Mouse (Mus musculus) heart, embryonic 16.5 days (tissue): ENCODE measurements around the gene Wnt7b. TPM values are rescaled to one million over a fixed set of nuclear protein-coding genes. Genes with fewer than 3 reads are reported as not detected.
A peak's percentile ranks its signal among the peaks of the same experiment; 100 is the strongest.

Source experiments
- ATAC-seq: fragments of 200-750 bp; cut with Nextera tagmentation; replicated peaks from 2 replicates; pipeline ENCODE4 v1.8.0; 2017; ENCODE audit warnings: moderate number of reproducible peaks; ENCODE audit not compliant: insufficient read depth, low FRiP score; ENCODE audit errors: extremely low read depth
- H3K27ac ChIP-seq: fragments of 300-500 bp; sonication (generic); 2 replicates; pipeline ENCODE4 v1.5.1; 2014; ENCODE audit warnings: mild to moderate bottlenecking, low read length, control low read depth, moderate library complexity
- H3K27me3 ChIP-seq: fragments of 300-500 bp; sonication (generic); 2 replicates; pipeline ENCODE4 v1.6.1; 2014; ENCODE audit warnings: low read length, mixed read lengths; ENCODE audit not compliant: control insufficient read depth, insufficient read depth
- H3K36me3 ChIP-seq: fragments of 300-500 bp; sonication (generic); 2 replicates; pipeline ENCODE4 v1.6.1; 2014; ENCODE audit not compliant: control insufficient read depth, insufficient read depth
- H3K4me1 ChIP-seq: fragments of 300-500 bp; sonication (generic); 2 replicates; pipeline ENCODE4 v1.6.1; 2014; ENCODE audit warnings: low read length, mixed read lengths; ENCODE audit not compliant: control insufficient read depth, insufficient read depth
- H3K4me2 ChIP-seq: fragments of 300-500 bp; sonication (generic); 2 replicates; pipeline ENCODE4 v1.6.1; 2014; ENCODE audit warnings: low read depth, mild to moderate bottlenecking, control low read depth, low read length
- H3K4me3 ChIP-seq: fragments of 300-500 bp; sonication (generic); 2 replicates; pipeline ENCODE4 v1.5.1; 2014; ENCODE audit warnings: mild to moderate bottlenecking, control low read depth, low read length
- H3K9ac ChIP-seq: fragments of 300-500 bp; sonication (generic); 2 replicates; pipeline ENCODE4 v1.6.1; 2014; ENCODE audit warnings: low read length, control low read depth
- H3K9me3 ChIP-seq: fragments of 300-500 bp; sonication (generic); replicated peaks from 2 replicates; pipeline ENCODE4 v1.6.1; 2016; ENCODE audit warnings: low read length; ENCODE audit not compliant: control insufficient read depth
- WGBS: fragments of 180-500 bp; shearing (Covaris S2); extraction: QIAGEN DNeasy Blood & Tissue Kit; methylation state at CpG from one replicate; pipeline ENCODE4 v1.1.7; 2014; 5-methylcytosine and 5-hydroxymethylcytosine counted together
- polyA plus RNA-seq: library from polyadenylated mRNA; unstranded; fragments of >200 nt; fragmentation: Nextera tagmentation; extraction: Ambion mirVana; gene quantifications from 2 replicates; pipeline ENCODE4 v1.2.1, GENCODE M21; 2015

Gene Wnt7b
- polyA plus RNA-seq, 1 experiment from 2014 or later: 0.97 TPM

DNA sequence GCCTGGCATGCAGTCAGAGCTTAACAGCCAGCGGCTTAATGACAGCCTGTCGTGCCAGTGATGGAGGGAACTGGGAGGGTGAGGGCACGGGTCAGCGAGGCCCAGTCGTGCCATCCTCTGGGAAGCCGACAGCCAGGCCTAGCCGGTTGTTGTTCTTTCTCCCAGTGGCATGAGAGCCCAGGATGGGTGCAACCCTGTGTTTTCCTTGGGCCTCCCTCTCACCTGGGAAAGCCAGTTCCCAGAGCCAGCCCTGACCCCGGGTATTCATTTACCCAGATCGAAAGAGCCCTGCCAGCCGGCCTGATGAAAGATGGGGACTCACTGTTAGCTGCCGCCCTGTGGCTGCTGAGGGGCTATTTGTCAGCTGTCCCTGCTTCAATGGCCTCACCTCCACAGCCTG lies 44.1 kb downstream of the Wnt7b start:
- ATAC-seq: no peak
- Histone ChIP-seq H3K36me3 (no peaks in the 10 kb centered on the region), H3K27ac (no peak overlapping the region), H3K4me3 (no peak overlapping the region), H3K4me2 (no peak overlapping the region), H3K4me1 (peaks cover 12% of the 10 kb centered on the region), H3K9ac (no peak overlapping the region), H3K9me3 (no peaks in the 10 kb centered on the region), H3K27me3 (no peaks in the 10 kb centered on the region; the same call in 1 of the 2 replicates)
- 64% methylated on average over 11 of the region's 11 CpGs for WGBS

DNA sequence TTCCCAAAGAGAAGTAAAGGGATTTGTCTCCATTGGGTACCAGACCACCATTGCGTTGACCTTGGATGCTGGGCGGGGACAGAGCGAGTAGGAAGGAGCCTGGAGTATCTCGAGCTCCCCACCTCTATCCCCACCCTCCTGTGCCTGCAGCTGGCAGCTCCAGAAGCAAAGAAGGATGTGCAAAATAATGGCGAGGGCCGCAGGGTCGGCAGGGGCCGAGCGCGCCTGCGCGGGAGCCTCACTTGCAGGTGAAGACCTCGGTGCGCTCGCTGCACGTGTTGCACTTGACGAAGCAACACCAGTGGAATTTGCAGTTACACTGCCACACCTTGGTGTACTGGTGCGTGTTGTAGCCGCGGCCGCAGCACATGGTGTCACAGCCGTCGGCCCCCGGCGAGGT lies 45.1 kb downstream of the Wnt7b start:
- WGBS: 71% methylated on average over 25 of the region's 25 CpGs
- Histone ChIP-seq H3K27me3 (no peaks in the 10 kb centered on the region; the same call in 1 of the 2 replicates), H3K4me1 (peaks cover 12% of the 10 kb centered on the region)

DNA sequence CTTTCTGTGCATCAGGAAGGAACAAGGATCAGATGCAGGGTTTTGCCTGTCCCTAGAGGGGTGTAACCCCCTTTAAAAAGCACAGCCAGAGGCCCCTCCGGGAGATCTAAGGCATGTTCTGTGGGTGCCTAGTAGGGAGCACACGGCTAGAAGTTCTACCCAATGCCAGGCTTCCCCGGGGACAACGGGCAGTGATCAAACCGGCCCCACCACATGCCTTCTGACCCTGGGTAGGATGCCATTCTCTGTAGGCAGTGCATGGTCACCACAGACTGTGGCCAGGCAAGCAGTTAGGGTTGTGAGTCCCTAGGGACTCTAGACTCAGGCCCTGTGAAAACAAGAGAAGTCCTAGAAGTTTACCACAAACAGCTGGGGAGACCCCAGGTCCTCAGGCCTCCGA lies 47.6 kb downstream of the Wnt7b start:
- Histone ChIP-seq H3K27ac (no peak overlapping the region), H3K9me3 (no peaks in the 10 kb centered on the region), H3K4me2 (no peak overlapping the region), H3K36me3 (no peaks in the 10 kb centered on the region), H3K4me3 (no peak overlapping the region), H3K9ac (no peak overlapping the region), H3K27me3 (peaks cover 4% of the 10 kb centered on the region; the same call in 1 of the 2 replicates), H3K4me1 (peaks cover 12% of the 10 kb centered on the region)
- WGBS: 80% methylated on average over 6 of the region's 6 CpGs
- ATAC-seq: no peak

More for the DNA sequence above, 45.1 kb downstream of the Wnt7b start:
- Histone ChIP-seq H3K36me3 (no peaks in the 10 kb centered on the region), H3K9me3 (no peaks in the 10 kb centered on the region), H3K4me3 (no peak overlapping the region), H3K27ac (no peak overlapping the region), H3K4me2 (no peak overlapping the region), H3K9ac (no peak overlapping the region)
- no peak for ATAC-seq

DNA sequence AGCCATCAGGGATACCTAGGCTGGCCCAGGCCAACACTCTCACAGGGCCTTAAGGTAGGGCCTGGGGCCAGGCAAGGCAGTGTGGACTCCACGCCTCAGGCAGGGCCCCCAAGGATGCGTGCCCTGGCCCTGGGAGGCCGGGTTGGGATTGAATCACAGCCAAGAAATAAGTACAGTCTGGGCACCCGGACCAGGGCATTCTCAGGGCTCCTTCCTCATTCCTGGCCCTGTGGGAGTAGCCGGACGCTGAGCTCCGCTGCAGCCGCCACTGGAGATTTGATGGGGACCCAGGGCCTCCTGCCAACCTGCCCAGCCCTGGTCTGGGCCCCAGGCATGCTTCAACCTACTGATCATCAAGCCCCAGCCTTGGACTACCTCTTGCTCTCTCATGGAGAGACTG lies 48.1 kb downstream of the Wnt7b start:
- H3K4me3 ChIP-seq: no peak overlapping the region
- ATAC-seq: peak; percentile 72

DNA sequence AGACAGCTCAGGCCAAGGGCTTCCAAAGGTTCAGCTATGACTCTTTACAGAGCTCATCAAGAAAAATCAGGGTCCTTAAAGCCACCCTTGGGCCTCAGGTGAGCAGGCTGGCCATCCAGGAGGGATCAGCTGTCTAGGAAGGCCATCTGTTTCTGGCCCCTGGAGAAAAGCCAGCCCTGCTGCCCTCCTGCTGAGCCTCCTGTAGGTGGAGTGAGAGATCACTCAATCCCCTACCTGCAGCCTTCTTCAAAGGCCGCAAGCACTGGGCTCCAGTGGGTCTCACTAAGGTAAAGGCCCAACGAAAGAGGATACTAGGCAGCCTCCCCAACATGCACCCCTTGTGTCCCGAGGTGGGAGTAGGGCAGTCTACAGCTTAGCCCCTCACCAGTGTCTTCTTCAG lies 50.2 kb downstream of the Wnt7b start:
- no peak for ATAC-seq
- Histone ChIP-seq H3K36me3 (no peaks in the 10 kb centered on the region), H3K4me1 (peaks cover 12% of the 10 kb centered on the region), H3K4me3 (no peak overlapping the region), H3K9me3 (no peaks in the 10 kb centered on the region), H3K4me2 (no peak overlapping the region), H3K27ac (no peak overlapping the region), H3K27me3 (peaks cover 4% of the 10 kb centered on the region; the same call in 1 of the 2 replicates), H3K9ac (no peak overlapping the region)
- WGBS: 66% methylated on average over 3 of the region's 3 CpGs

More for the DNA sequence above, 48.1 kb downstream of the Wnt7b start:
- H3K4me2 ChIP-seq: no peak overlapping the region
- H3K36me3 ChIP-seq: no peaks in the 10 kb centered on the region
- no peak overlapping the region for H3K27ac ChIP-seq
- no peaks in the 10 kb centered on the region for H3K9me3 ChIP-seq
- H3K27me3 ChIP-seq: peaks cover 4% of the 10 kb centered on the region; the same call in 1 of the 2 replicates
- H3K9ac ChIP-seq: no peak overlapping the region
- 36% methylated on average over 8 of the region's 8 CpGs for WGBS
- peaks cover 12% of the 10 kb centered on the region for H3K4me1 ChIP-seq

DNA sequence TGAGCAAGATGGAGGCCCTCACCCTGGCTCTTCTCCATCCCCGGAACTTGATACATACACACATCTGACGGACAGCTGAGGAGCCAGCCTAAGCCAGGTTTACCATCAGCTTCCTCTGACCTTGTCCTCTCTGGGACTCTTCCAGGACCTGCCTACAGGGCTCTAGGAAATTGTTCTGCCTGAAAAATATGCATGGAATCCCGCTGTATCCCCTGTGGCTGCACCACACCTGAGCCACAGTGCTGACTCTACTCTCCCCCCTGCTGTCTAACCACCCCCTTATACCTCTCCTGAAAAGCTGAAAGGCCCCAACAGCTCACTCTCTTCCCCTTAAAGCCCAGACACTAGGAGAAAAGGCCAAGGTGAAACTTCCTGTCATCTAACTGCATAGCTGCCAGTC lies 52.4 kb downstream of the Wnt7b start:
- ATAC-seq: no peak
- Histone ChIP-seq H3K27me3 (peaks cover 11% of the 10 kb centered on the region), H3K4me1 (peaks cover 10% of the 10 kb centered on the region), H3K4me3 (no peak overlapping the region), H3K27ac (no peak overlapping the region), H3K9me3 (no peaks in the 10 kb centered on the region), H3K4me2 (no peak overlapping the region), H3K36me3 (no peaks in the 10 kb centered on the region), H3K9ac (no peak overlapping the region)
- WGBS: 58% methylated on average over 3 of the region's 3 CpGs

DNA sequence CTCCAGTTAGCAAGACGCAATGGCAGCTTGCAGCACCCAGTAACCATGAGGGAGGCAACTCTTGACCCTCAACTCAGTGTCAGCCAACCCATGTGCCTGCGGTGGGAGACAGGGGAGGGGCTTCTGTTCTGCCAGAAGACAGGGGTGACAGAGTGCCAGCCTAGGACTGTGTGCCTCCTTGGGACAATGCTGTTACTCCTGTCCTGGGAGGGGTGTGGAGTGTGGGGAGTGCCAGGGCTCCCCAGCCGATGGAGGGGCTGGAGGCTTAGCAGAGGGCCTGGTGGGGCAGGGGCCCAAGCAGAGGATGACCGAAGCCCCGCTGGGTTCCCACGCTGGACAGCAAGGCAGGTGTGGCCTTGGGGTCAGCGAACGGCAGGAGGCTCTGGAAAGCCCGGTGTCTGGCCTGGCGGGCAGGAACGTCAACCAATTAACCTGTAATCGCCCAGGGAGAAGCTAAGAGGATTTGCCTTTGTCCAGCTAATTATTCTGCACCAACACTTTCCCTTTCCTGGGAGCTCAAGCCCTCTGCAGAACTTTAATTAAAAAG lies 57.8 kb downstream of the Wnt7b start:
- Histone ChIP-seq H3K9ac (no peak overlapping the region), H3K9me3 (no peaks in the 10 kb centered on the region), H3K36me3 (no peaks in the 10 kb centered on the region), H3K4me1 (peaks cover 8% of the 10 kb centered on the region), H3K4me3 (no peak overlapping the region), H3K27me3 (peaks cover 19% of the 10 kb centered on the region), H3K27ac (no peak overlapping the region), H3K4me2 (no peak overlapping the region)
- WGBS: 45% methylated on average over 12 of the region's 12 CpGs
- ATAC-seq: no peak

DNA sequence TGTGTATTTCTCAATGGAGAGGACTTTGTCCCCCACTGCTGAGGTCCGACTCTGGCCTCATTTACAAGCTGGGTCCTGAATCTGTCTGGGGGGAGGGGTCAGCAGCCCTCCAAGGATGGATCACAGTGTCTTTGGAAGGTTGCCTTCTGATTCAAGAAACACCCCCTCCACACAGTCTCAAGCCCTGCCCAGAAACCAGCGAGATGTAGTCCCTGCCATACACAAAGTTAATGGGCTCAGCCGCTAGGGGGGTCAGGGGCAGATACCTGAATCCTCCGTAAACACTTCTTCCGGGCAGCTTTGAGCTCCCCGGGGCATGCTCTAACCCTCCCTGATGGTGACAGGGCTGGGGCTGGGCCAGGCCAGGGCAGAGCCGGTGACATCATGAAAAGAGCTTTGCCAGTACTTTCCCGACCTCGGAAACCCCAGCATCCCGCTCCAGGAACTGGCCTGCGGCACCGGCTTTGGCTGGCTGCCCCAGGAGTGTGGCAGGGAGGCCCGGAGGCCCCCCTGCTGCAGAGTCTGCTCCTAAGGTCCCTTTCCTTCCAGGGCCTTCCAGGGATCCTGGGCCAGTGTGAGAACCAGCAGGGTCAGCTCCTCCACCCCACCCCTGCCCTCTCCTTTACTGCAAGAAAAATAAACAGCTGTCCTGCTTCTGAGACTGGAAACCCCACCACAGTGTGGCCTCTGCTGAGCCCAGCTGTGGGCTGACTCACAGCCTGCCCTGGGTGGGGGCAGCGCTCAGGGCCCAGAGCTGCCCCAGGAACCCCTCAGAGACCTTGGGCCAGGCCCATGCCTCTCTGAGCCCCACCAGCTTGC lies 58.9 kb downstream of the Wnt7b start:
- Histone ChIP-seq H3K4me3 (peak overlapping the region; percentile 7; the same call in 1 of the 2 replicates), H3K9ac (no peak overlapping the region), H3K36me3 (no peaks in the 10 kb centered on the region), H3K9me3 (no peaks in the 10 kb centered on the region), H3K27ac (no peak overlapping the region), H3K27me3 (peaks cover 21% of the 10 kb centered on the region), H3K4me2 (peak overlapping the region; percentile 52), H3K4me1 (peaks cover 8% of the 10 kb centered on the region)
- WGBS: 11% methylated on average over 14 of the region's 14 CpGs
- ATAC-seq: peak; percentile 65

DNA sequence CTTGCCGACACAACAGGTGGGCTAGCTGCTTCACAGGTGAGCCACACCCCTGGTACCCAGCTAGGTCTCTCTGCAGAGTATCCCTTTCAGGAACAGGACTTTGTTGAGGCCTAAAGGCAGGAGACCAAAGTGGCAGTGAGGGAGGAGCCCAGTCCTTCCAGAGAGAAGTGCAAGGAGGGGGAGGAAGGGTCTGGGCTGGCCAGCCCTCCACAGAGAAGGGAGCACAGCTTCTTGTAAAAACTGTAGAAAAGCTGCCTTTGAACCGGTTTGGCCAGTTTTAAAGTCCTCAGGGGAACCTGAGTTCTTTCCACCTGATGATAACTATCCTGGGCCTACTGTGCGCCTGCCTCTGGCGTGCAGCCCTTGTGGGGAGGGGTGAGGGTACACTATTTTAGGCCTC lies 62.8 kb downstream of the Wnt7b start:
- H3K4me2 ChIP-seq: no peak overlapping the region
- 54% methylated on average over 4 of the region's 4 CpGs for WGBS
- no peak overlapping the region for H3K9ac ChIP-seq
- no peaks in the 10 kb centered on the region for H3K36me3 ChIP-seq
- H3K4me3 ChIP-seq: no peak overlapping the region
- H3K27me3 ChIP-seq: peaks cover 11% of the 10 kb centered on the region
- no peaks in the 10 kb centered on the region for H3K9me3 ChIP-seq
- H3K4me1 ChIP-seq: peaks cover 8% of the 10 kb centered on the region
- no peak for ATAC-seq
- no peak overlapping the region for H3K27ac ChIP-seq
